Mouse (Mus musculus) kidney, embryonic 14.5 days (tissue): Measurements from ENCODE around the gene Meis1. TPM values are rescaled to one million over a fixed set of nuclear protein-coding genes. Genes with fewer than 3 reads are reported as not detected.

Experiments
- ATAC-seq: fragments of 200-750 bp; cut with Nextera tagmentation; 2 replicates; pipeline ENCODE4 v1.8.0; 2017; ENCODE audit warnings: moderate number of reproducible peaks, mild to moderate bottlenecking, moderate TSS enrichment, moderate library complexity; ENCODE audit not compliant: low FRiP score, low TSS enrichment
- H3K27ac ChIP-seq: fragments of 300-500 bp; sonication (generic); 2 replicates; pipeline ENCODE4 v1.5.1; 2014; ENCODE audit warnings: low read depth, mild to moderate bottlenecking, low read length, moderate library complexity, mixed read lengths
- H3K27me3 ChIP-seq: fragments of 300-500 bp; sonication (generic); 2 replicates; pipeline ENCODE4 v1.6.1; 2014; ENCODE audit warnings: mild to moderate bottlenecking, low read length; ENCODE audit not compliant: control insufficient read depth, insufficient read depth
- H3K36me3 ChIP-seq: fragments of 300-500 bp; sonication (generic); 2 replicates; pipeline ENCODE4 v1.6.1; 2014; ENCODE audit warnings: low read length, mixed read lengths; ENCODE audit not compliant: control insufficient read depth, insufficient read depth
- H3K4me1 ChIP-seq: fragments of 300-500 bp; sonication (generic); 2 replicates; pipeline ENCODE4 v1.6.1; 2014; ENCODE audit warnings: low read length, mixed read lengths; ENCODE audit not compliant: control insufficient read depth, insufficient read depth
- H3K4me2 ChIP-seq: fragments of 300-500 bp; sonication (generic); replicated peaks from 2 replicates; pipeline ENCODE4 v1.6.1; 2014; ENCODE audit warnings: low read depth, mild to moderate bottlenecking, low read length
- H3K4me3 ChIP-seq: fragments of 300-500 bp; sonication (generic); 2 replicates; pipeline ENCODE4 v1.5.1; 2014; ENCODE audit warnings: mild to moderate bottlenecking, low read length
- H3K9ac ChIP-seq: fragments of 300-500 bp; sonication (generic); 2 replicates; pipeline ENCODE4 v1.6.1; 2014; ENCODE audit warnings: low read depth, mild to moderate bottlenecking, low read length, moderate library complexity
- H3K9me3 ChIP-seq: fragments of 300-500 bp; sonication (generic); 2 replicates; pipeline ENCODE4 v1.6.1; 2016; ENCODE audit warnings: low read length; ENCODE audit not compliant: control insufficient read depth
- WGBS: fragments of 180-500 bp; shearing (Covaris S2); extraction: QIAGEN DNeasy Blood & Tissue Kit; methylation state at CpG from one replicate; pipeline ENCODE4 v1.1.7; 2014; 5-methylcytosine and 5-hydroxymethylcytosine counted together
- polyA plus RNA-seq: library from polyadenylated mRNA; unstranded; fragments of >200 nt; fragmentation: Nextera tagmentation; extraction: Ambion mirVana; gene quantifications from 2 replicates; pipeline ENCODE4 v1.2.1, GENCODE M21; 2014

Gene Meis1
- polyA plus RNA-seq, 1 experiment from 2014 or later = 109 TPM

DNA sequence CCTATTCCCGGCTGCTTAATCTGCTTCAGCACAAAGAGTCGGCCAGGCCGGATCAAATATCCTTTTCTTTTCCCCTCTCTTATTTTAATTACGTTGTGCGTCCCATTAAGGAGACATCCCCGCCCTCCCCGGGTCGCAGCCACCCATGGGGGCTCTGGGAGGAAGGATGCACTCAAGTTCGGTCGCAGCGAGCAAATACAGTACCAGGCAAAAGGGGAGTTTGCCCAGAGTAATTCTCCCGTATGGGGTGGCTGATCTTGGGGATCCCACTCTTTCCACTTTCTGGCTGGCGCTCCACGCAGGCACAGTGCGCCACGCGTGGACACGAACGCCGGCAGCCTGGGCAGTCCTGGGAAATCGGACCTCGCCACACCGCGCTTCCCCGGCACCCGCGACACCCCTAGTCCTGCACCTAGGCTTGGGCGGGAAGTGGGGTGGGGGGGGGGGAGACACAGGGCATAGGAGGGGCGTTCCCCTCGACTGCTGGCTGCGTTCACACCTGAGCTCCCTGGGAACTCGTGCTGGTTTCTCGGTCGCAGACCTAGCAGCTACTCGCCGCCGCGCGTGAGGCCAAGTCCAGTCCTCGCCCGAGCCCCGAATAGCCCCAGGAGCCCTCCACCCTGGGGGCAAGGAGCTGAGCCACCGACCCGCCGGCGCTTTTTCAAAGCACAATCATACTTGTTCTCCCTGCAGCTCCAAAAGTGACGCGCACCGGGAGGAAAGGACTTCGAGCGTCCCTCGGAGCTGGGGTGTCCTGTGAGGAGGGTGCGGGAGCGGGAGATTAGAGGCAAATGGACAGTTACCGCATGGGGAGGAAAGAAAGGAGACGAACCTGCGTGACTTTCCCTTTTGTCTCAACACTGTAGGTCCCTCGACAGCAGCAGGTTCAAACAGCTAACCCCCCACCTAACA is 147.4 kb downstream of the Meis1 start:
- peak overlapping the region; percentile 49 for H3K4me3 ChIP-seq
- no peaks in the 10 kb centered on the region for H3K9me3 ChIP-seq
- under 1% methylated on average over 51 of the region's 58 CpGs for WGBS
- H3K4me2 ChIP-seq = peak overlapping the region; percentile 90
- no peaks in the 10 kb centered on the region for H3K36me3 ChIP-seq
- peaks cover 19% of the 10 kb centered on the region; the same call in 1 of the 2 replicates for H3K4me1 ChIP-seq
- peak; percentile 64 for ATAC-seq
- H3K27ac ChIP-seq = peak overlapping the region; percentile 97
- H3K27me3 ChIP-seq = no peaks in the 10 kb centered on the region; the same call in 1 of the 2 replicates
- H3K9ac ChIP-seq = peak overlapping the region; percentile 89

GRCm38 (mm10) chr11:18870121-18870931 is 148.5 kb downstream of the Meis1 start:
- peak overlapping the region; percentile 97 for H3K27ac ChIP-seq
- ATAC-seq = no peak
- H3K27me3 ChIP-seq = no peaks in the 10 kb centered on the region; the same call in 1 of the 2 replicates
- 3% methylated on average over 25 of the region's 25 CpGs for WGBS
- H3K4me2 ChIP-seq = peak overlapping the region; percentile 90
- H3K4me1 ChIP-seq = peaks cover 8% of the 10 kb centered on the region; the same call in 1 of the 2 replicates
- H3K9ac ChIP-seq = peak overlapping the region; percentile 89
- H3K4me3 ChIP-seq = peak overlapping the region; percentile 49
- H3K36me3 ChIP-seq = no peaks in the 10 kb centered on the region
- H3K9me3 ChIP-seq = no peaks in the 10 kb centered on the region

DNA sequence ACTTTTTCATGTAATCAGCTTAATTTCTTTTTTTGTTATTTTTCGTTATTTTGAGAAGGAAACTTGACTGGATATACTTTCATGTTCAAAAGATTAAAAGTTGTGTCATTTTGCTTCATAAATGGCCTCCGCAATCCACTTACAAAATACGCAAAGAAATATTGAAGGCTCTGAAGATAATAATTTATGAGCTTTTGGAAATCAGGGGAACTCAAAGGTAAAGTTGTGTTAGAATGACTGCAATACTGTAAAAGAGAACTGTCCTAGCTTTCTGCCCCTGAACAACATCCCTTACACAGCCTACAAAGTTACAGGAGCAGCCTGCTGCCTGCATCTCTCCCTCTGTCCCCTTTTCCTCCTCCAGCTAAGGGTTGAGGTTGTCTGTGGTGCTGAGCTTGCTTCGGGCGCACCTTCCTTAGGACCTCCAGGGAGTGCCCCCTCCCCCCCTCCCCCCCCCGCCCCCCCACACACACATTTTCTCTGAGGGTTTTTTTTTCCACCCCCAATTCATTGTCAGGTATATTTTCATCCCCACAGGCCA is 149.3 kb downstream of the Meis1 start:
- H3K9me3 ChIP-seq = no peaks in the 10 kb centered on the region
- H3K9ac ChIP-seq = peak overlapping the region; percentile 89; the same call in 1 of the 2 replicates
- H3K36me3 ChIP-seq = no peaks in the 10 kb centered on the region
- peak overlapping the region; percentile 49; the same call in 1 of the 2 replicates for H3K4me3 ChIP-seq
- 23% methylated on average over 5 of the region's 6 CpGs for WGBS
- no peaks in the 10 kb centered on the region; the same call in 1 of the 2 replicates for H3K27me3 ChIP-seq
- peak overlapping the region; percentile 90 for H3K4me2 ChIP-seq
- ATAC-seq = no peak
- 0 out of 2 replicates have a peak, but pooled peaks cover 5% of the 10 kb centered on the region for H3K4me1 ChIP-seq
- peak overlapping the region; percentile 97; the same call in 1 of the 2 replicates for H3K27ac ChIP-seq

DNA sequence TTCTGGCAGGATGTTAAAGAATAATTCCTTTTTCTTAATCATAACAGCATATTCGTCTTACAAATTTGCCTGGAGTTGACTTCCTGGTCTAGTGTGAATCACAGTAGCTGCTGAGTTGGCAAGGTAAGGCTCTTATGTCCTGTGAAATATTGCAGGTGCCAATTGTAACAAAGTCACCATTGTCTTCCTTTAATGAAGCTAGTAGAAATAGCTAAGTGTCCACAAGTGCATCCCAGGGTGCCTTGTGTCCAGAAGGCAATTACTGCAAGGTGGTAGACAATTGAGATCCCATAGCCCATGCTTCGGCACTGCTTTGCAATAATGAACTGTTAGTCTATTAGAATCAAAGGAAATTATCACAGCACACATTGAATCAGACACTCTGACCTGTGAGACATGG is 151.1 kb downstream of the Meis1 start:
- Histone ChIP-seq H3K4me2 (no peak overlapping the region), H3K4me3 (no peak overlapping the region), H3K4me1 (0 out of 2 replicates have a peak, but pooled peaks cover 5% of the 10 kb centered on the region), H3K27me3 (no peaks in the 10 kb centered on the region; the same call in 1 of the 2 replicates), H3K9ac (no peak overlapping the region), H3K27ac (no peak overlapping the region), H3K9me3 (peaks cover 3% of the 10 kb centered on the region; the same call in 1 of the 2 replicates), H3K36me3 (no peaks in the 10 kb centered on the region)
- ATAC-seq = no peak
- 62% methylated on average over 2 of the region's 2 CpGs for WGBS

DNA sequence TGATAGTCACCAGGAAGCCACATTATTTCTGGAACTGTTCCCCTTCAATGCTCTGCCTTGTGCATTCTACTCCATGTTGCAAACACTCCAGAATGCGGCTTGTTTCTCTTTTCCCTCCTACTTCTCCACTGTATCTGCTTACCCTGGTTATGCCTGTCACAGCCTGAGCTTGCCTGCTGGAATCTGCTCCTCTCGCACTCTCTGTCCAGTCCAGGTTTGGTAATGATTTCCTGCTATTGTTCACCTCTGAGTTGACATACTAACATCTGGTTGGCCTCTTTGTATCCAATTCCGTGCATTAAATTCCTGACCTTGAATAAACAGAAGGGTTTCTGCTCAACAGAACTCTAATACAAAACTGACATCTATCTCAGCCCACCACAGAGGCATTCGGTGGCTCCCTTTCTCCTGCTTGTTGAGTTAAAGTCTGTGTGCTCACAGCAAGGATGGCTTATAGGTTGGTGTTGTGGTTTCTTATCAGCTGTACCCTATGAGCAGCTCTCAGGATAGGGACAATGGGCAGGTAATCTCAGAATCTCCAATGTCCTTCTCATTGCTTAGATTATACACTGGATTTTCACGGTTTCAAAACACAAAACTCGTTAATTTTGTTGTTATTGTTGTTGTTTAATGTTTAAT is 152.5 kb downstream of the Meis1 start:
- Histone ChIP-seq H3K9me3 (peaks cover 3% of the 10 kb centered on the region; the same call in 1 of the 2 replicates), H3K27me3 (no peaks in the 10 kb centered on the region; the same call in 1 of the 2 replicates), H3K27ac (peak overlapping the region; percentile 13; the same call in 1 of the 2 replicates), H3K4me1 (0 out of 2 replicates have a peak, but pooled peaks cover 5% of the 10 kb centered on the region), H3K4me3 (no peak overlapping the region), H3K36me3 (no peaks in the 10 kb centered on the region), H3K4me2 (no peak overlapping the region), H3K9ac (no peak overlapping the region)
- 33% methylated on average over 6 of the region's 6 CpGs for WGBS
- ATAC-seq = peak; percentile 61; the same call in 1 of the 2 replicates

GRCm38 (mm10) chr11:18850772-18851171 is 168.0 kb downstream of the Meis1 start:
- ATAC-seq = peak; percentile 77
- Histone ChIP-seq H3K36me3 (no peaks in the 10 kb centered on the region), H3K9ac (no peak overlapping the region), H3K9me3 (no peaks in the 10 kb centered on the region), H3K4me3 (no peak overlapping the region), H3K4me1 (no peaks in the 10 kb centered on the region), H3K27me3 (no peaks in the 10 kb centered on the region), H3K27ac (peak overlapping the region; percentile 20; the same call in 1 of the 2 replicates), H3K4me2 (no peak overlapping the region)
- 18% methylated on average over 4 of the region's 4 CpGs for WGBS

DNA sequence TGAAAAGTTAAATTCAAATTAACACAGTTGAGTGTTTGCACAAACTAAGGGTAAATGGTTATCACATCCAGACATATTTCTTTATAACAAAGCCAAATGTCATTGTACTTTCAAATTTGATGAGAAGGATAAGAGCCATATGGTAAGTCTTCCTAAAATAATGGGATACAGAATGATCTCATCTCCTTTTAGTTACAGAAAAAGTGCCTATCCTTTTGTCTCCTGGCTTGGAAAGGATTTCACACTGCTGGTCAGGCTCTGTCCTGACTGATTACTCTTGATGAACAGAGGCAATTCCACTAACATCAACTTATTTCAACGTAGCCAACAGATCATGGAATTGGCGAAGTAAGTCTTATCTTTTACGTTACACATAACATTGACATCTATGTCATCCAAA is 171.1 kb downstream of the Meis1 start:
- no peak for ATAC-seq
- H3K27ac ChIP-seq = no peak overlapping the region
- 92% methylated on average over 3 of the region's 3 CpGs for WGBS
- no peak overlapping the region for H3K9ac ChIP-seq
- H3K27me3 ChIP-seq = no peaks in the 10 kb centered on the region
- no peak overlapping the region for H3K4me3 ChIP-seq
- H3K36me3 ChIP-seq = no peaks in the 10 kb centered on the region
- H3K4me1 ChIP-seq = no peaks in the 10 kb centered on the region
- no peaks in the 10 kb centered on the region for H3K9me3 ChIP-seq
- no peak overlapping the region for H3K4me2 ChIP-seq

GRCm38 (mm10) chr11:18846472-18846871 is 172.3 kb downstream of the Meis1 start:
- no peaks in the 10 kb centered on the region for H3K36me3 ChIP-seq
- no peak overlapping the region for H3K9ac ChIP-seq
- no peaks in the 10 kb centered on the region for H3K27me3 ChIP-seq
- no peak for ATAC-seq
- H3K9me3 ChIP-seq = no peaks in the 10 kb centered on the region
- H3K4me3 ChIP-seq = no peak overlapping the region
- no peak overlapping the region for H3K4me2 ChIP-seq
- no peak overlapping the region for H3K27ac ChIP-seq
- 97% methylated on average over 4 of the region's 4 CpGs for WGBS
- no peaks in the 10 kb centered on the region for H3K4me1 ChIP-seq
